Mouse (Mus musculus): ENCODE data around the gene Pef1. TPM values are rescaled to one million over a fixed set of nuclear protein-coding genes. Genes with fewer than 3 reads are reported as not detected.

Gene Pef1
- polyA plus RNA-seq, 1 experiment from 2014 or later, result 65.6 TPM

DNA sequence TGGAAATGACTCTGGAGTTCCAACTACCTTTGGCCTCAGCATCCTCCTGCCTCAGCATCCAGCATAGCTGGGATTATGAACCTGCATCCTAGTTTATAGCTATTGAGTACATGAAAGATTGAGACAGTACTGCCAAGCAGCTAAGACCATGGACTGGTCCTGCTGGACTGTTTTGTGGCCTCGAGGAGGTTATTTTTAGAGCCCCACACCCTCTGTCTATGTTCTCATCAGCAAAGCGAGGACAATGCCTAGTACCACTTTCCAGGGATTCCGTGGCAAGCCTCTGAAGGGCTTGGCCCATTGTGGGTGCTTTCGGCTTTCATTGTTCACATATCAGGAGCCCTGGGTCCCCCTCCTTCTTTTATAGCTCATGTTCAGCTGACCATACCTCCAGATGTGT, 68.0 kb downstream of the Pef1 start:
- Histone ChIP-seq H3K27me3 (replicated peaks) (peaks cover 25% of the 10 kb centered on the region), H3K4me1 (peaks cover 30% of the 10 kb centered on the region), H3K4me3 (replicated peaks) (no peak overlapping the region), H3K36me3 (no peaks in the 10 kb centered on the region), H3K9ac (replicated peaks) (no peak overlapping the region), H3K9me3 (replicated peaks) (no peaks in the 10 kb centered on the region), H3K4me2 (no peak overlapping the region), H3K27ac (replicated peaks) (no peak overlapping the region)
- ATAC-seq (ENCODE audit: low FRiP score), result no peak
- WGBS, result 87% methylated on average over 4 of the region's 4 CpGs

DNA sequence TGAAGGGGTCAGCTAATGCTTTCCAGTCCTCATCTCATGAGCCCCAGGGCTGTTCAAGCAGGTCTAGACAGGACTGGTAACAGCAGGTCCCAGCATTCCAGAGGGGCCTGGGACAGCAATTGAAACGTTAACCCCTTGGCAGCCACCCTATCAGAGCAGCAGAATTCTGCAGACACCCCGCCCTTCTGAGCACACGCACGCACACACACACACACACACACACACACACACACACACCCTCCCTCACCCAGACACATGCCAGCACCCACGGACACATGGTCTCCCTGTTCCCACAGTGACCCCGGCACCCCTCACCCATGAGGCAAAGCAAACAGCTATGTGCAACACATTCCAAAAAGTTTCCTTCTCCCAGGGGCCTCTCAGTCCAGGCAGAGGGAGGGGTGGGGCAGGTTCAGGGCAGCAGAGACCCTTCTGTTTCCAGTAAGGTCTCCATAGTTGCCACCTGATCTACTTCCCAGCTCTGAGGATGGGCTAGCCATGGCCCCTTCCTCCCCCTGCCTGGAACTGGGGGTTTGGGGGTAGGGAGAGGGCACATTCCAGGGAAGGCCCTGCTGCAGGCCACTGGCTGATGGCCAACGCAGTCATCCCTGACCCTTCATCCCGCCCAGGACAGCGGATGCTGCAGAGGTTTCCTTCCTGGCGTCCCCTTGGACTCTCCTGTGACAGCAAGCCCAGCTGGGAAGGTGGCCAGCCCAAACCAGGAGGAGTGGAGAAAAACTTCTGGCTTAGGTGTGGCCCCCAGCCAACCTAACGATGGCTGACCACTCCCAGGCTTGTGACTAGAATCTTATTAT, 69.8 kb downstream of the Pef1 start:
- Histone ChIP-seq H3K9ac (replicated peaks) (no peak overlapping the region), H3K4me3 (replicated peaks) (no peak overlapping the region), H3K9me3 (replicated peaks) (no peaks in the 10 kb centered on the region), H3K27me3 (replicated peaks) (peaks cover 27% of the 10 kb centered on the region), H3K36me3 (no peaks in the 10 kb centered on the region), H3K27ac (replicated peaks) (no peak overlapping the region), H3K4me2 (no peak overlapping the region), H3K4me1 (peaks cover 33% of the 10 kb centered on the region)
- ATAC-seq (ENCODE audit: low FRiP score), result no peak
- WGBS, result 75% methylated on average over 11 of the region's 11 CpGs

GRCm38 (mm10) chr4:130173060-130173822, 70.9 kb downstream of the Pef1 start:
- Histone ChIP-seq H3K4me3 (replicated peaks) (no peak overlapping the region), H3K4me2 (no peak overlapping the region), H3K27ac (replicated peaks) (no peak overlapping the region), H3K4me1 (peaks cover 23% of the 10 kb centered on the region), H3K9ac (replicated peaks) (no peak overlapping the region), H3K9me3 (replicated peaks) (no peaks in the 10 kb centered on the region), H3K36me3 (no peaks in the 10 kb centered on the region), H3K27me3 (replicated peaks) (peaks cover 27% of the 10 kb centered on the region)
- WGBS, result 74% methylated on average over 11 of the region's 11 CpGs
- ATAC-seq (ENCODE audit: low FRiP score), result no peak

DNA sequence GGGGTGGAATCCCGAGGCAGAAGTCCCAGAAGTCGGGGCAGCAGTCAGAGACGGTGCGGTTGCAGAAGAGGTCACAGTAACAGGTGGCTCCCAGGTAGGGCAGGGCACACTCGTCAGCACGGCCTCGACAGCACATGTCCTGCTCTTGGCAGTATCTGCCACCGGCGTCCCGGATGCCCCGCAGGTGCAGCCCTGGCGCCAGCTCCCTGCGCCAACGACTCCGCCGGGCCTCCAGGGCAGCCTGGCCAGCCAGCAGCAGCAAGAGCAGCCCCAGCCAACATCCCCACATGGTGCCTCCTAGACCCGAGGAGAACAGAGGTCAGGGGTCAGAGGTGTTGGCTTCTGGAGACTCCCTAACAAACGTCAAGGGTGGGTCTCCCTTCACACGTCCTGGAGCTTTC, 71.6 kb downstream of the Pef1 start:
- Histone ChIP-seq H3K9me3 (replicated peaks) (no peaks in the 10 kb centered on the region), H3K4me3 (replicated peaks) (no peak overlapping the region), H3K36me3 (no peaks in the 10 kb centered on the region), H3K9ac (replicated peaks) (no peak overlapping the region), H3K27ac (replicated peaks) (no peak overlapping the region), H3K27me3 (replicated peaks) (peaks cover 27% of the 10 kb centered on the region), H3K4me1 (peaks cover 18% of the 10 kb centered on the region), H3K4me2 (0 out of 2 replicates have a peak overlapping the region, but pooled peaks have one; percentile 33)
- no peak for ATAC-seq (ENCODE audit: low FRiP score)
- 41% methylated on average over 19 of the region's 19 CpGs for WGBS

DNA sequence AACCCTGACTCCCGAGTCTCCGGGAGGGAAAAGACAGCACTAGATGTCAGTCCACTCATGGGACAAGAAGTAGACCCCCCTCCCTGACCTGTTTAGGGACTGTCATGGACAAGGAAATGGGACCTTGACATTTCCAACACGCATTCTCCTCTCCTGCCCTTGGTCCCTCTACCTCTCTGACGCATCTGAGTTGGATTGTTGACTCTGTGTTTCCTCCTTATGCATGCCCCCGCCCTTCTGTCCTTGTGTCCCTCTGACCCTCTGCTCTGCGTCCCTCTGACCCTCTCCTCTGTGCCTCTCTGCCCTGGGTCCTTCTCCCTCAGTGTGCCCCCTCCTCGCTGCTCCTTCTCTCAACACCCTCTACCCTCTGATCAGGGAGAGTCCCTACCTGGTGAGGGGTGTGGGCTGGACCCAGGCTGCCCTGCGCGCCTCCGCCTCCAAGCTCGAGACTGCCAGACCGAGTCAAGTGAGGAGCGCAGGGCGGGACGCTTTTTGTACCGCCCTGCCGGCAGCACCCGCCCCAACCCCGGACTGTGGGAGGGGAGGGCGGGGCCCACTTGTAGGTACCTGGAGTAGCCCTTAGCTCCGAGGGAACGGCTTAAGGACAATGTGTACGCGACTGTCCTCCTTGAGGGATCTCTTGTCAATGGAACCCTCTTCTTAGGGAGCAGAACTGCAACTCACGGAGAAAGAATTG, 72.1 kb downstream of the Pef1 start:
- H3K36me3 ChIP-seq, result no peaks in the 10 kb centered on the region
- peak overlapping the region; percentile 33 for H3K4me2 ChIP-seq
- 6% methylated on average over 25 of the region's 25 CpGs for WGBS
- H3K9ac ChIP-seq (replicated peaks), result no peak overlapping the region
- no peaks in the 10 kb centered on the region for H3K9me3 ChIP-seq (replicated peaks)
- no peak for ATAC-seq (ENCODE audit: low FRiP score)
- H3K4me1 ChIP-seq, result peaks cover 18% of the 10 kb centered on the region
- H3K27me3 ChIP-seq (replicated peaks), result peaks cover 27% of the 10 kb centered on the region
- 0 out of 2 replicates have a peak overlapping the region, but pooled peaks have one; percentile 0 for H3K4me3 ChIP-seq (replicated peaks)
- H3K27ac ChIP-seq (replicated peaks), result no peak overlapping the region

- Histone ChIP-seq H3K4me3 (replicated peaks) (0 out of 2 replicates have a peak within 1 kb of the TSS, but pooled peaks have one; percentile 0), H3K27me3 (replicated peaks) (peaks cover 32% of the 10 kb centered on the region), H3K9me3 (replicated peaks) (no peaks in the 10 kb centered on the region), H3K36me3 (no peaks in the 10 kb centered on the region), H3K27ac (replicated peaks) (no peak within 1 kb of the TSS), H3K9ac (replicated peaks) (no peak within 1 kb of the TSS), H3K4me2 (peak within 1 kb of the TSS; percentile 33), H3K4me1 (peaks cover 18% of the 10 kb centered on the region)
- WGBS, result 2% methylated on average over 14 of the region's 14 CpGs
- no peak for ATAC-seq (ENCODE audit: low FRiP score)
Measured at GRCm38 (mm10) chr4:130175072-130175711, 72.8 kb downstream of the Pef1 start, which contains the start of gene Tinagl1. Tinagl1 (minus strand) TSS chr4:130175122.

DNA sequence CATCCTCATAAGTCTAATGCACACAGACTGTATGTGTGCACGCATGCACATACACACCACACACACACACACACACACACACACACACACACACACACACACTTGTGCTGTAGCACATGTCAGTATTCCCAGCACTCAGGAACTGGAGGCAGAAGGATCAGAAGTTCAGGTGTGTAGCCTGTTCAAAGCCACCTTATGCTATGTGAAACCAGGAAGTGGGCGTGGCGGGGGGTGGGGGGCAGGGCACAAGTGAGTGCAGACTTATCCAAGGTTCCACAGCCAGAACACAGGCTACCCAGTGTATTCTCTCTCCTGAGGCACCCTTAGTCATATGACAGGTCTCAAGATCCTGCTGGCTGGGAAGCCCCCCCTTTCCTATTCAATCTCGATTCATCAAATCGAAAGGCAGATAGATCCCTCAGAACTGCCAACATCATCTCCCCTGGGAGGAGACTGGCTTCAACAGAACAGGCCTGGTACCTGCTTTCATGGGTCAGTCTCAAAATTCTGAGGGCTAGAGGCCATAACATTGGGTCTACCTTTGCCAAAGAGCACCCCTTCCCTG, 73.9 kb downstream of the Pef1 start:
- no peak for ATAC-seq (ENCODE audit: low FRiP score)

GRCm38 (mm10) chr4:130177087-130177486, 74.7 kb downstream of the Pef1 start:
- H3K4me1 ChIP-seq, result peaks cover 18% of the 10 kb centered on the region
- H3K4me3 ChIP-seq (replicated peaks), result no peak overlapping the region
- ATAC-seq (ENCODE audit: low FRiP score), result no peak
- H3K9ac ChIP-seq (replicated peaks), result no peak overlapping the region
- 90% methylated on average over 4 of the region's 4 CpGs for WGBS
- no peak overlapping the region for H3K27ac ChIP-seq (replicated peaks)
- H3K4me2 ChIP-seq, result no peak overlapping the region
- no peaks in the 10 kb centered on the region for H3K9me3 ChIP-seq (replicated peaks)
- no peaks in the 10 kb centered on the region for H3K36me3 ChIP-seq
- H3K27me3 ChIP-seq (replicated peaks), result peaks cover 33% of the 10 kb centered on the region

More for the DNA sequence above, 73.9 kb downstream of the Pef1 start:
- Histone ChIP-seq H3K4me3 (replicated peaks) (no peak overlapping the region), H3K4me2 (no peak overlapping the region), H3K27ac (replicated peaks) (no peak overlapping the region), H3K9me3 (replicated peaks) (no peaks in the 10 kb centered on the region), H3K36me3 (no peaks in the 10 kb centered on the region), H3K9ac (replicated peaks) (no peak overlapping the region), H3K27me3 (replicated peaks) (peaks cover 33% of the 10 kb centered on the region), H3K4me1 (peaks cover 18% of the 10 kb centered on the region)
- 76% methylated on average over 5 of the region's 5 CpGs for WGBS

GRCm38 (mm10) chr4:130177536-130177935, 75.2 kb downstream of the Pef1 start:
- Histone ChIP-seq H3K9ac (replicated peaks) (no peak overlapping the region), H3K4me2 (no peak overlapping the region), H3K9me3 (replicated peaks) (no peaks in the 10 kb centered on the region), H3K27me3 (replicated peaks) (peaks cover 33% of the 10 kb centered on the region), H3K4me3 (replicated peaks) (no peak overlapping the region), H3K36me3 (no peaks in the 10 kb centered on the region), H3K4me1 (peaks cover 18% of the 10 kb centered on the region), H3K27ac (replicated peaks) (no peak overlapping the region)
- no peak for ATAC-seq (ENCODE audit: low FRiP score)
- WGBS, result 75% methylated on average over 7 of the region's 7 CpGs
